ENCODE assay signal across 8 mouse cellular contexts in the genomic region with DNA sequence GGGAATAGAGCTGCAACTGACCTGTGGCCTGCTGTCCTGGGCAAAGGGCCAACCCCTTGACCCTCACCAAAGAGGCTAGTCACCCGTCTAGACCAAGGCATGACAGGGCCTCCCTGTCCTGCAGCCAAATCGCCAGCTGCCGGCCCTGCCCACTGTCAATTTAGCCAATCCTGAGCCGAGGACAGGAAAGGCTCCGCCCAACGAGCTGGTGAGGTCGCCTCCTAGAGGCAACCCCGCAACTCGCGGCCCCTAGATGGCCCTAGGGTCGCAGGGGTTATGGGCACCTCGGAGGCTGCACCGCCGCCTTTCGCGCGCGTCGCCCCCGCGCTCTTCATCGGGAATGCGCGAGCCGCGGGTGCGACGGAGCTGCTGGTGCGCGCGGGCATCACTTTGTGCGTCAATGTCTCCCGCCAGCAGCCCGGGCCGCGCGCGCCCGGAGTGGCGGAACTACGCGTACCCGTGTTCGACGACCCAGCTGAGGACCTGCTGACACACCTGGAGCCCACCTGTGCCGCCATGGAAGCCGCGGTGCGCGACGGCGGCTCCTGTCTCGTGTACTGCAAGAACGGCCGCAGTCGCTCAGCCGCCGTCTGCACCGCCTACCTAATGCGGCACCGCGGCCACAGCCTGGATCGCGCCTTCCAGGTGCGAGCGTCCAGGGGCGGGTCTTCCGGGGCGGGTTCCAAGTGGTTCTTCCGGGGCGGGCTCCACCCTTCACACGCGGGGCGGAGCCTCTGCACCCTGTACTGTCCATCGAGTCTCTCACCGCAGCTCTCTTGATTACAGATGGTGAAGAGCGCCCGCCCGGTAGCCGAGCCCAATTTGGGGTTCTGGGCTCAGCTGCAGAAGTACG. TPM values are rescaled to one million over a fixed set of nuclear protein-coding genes. Genes with fewer than 3 reads are reported as not detected.
DNase-seq lines count a peak whose midpoint lies in the region; ATAC-seq and TF ChIP-seq lines count a peak whose summit lies in the region.

TSS of gene Dusp28 (plus strand) at position 203 of the 853 bp plus-strand sequence.

- peak within 1 kb of the TSS; percentile 67 for H3K9ac ChIP-seq in hindbrain, embryonic 11.5 days (ENCODE audit: low read depth, low read length)

- ATAC-seq in Patski: peak; percentile 79
- ATAC-seq in hindbrain, embryonic 11.5 days (ENCODE audit: low FRiP score): peak; percentile 89

- TF ChIP-seq CTCF in Patski (IDR thresholded peaks at IDR 0.05): no peak

- H3K4me3 ChIP-seq in hindbrain, embryonic 11.5 days (ENCODE audit: low read depth, low read length): peak within 1 kb of the TSS; percentile 73

- in situ Hi-C loops in Patski (cut with MboI; ENCODE audit: low pct_unique_long_range_greater_than_20kb): no loop called here

- no peaks in the 10 kb centered on the region for H3K27me3 ChIP-seq in Patski
- H3K27me3 ChIP-seq in hindbrain, embryonic 11.5 days (ENCODE audit: control insufficient read depth, insufficient read depth, low read length): peaks cover 7% of the 10 kb centered on the region; the same call in 1 of the 2 replicates

- H3K4me2 ChIP-seq in hindbrain, embryonic 11.5 days (replicated peaks; ENCODE audit: low read depth, low read length): peak within 1 kb of the TSS; percentile 71

- CTCF ChIA-PET in Patski (lab: Charles Lee): interaction anchor here (0.6 to 1.6 kb wide), 4 partner anchors 22 to 66 kb away, joined by 3 read pairs; no protein-coding TSS in a partner anchor

- no peaks in the 10 kb centered on the region for H3K36me3 ChIP-seq in hindbrain, embryonic 11.5 days (ENCODE audit: control insufficient read depth, insufficient read depth, low read length)

- WGBS in hindbrain, embryonic 11.5 days: under 1% methylated on average over 80 of the region's 81 CpGs

- peak; percentile 74 for DNase-seq in Patski (ENCODE audit: low read depth, low spot score)
- DNase-seq in cerebellum, postnatal 10 days: peak; percentile 93 to 94
- DNase-seq in frontal cortex, postnatal 10 days (ENCODE audit: low spot score in 2 of 2): peak; percentile 74 to 78
- peak; percentile 87 for DNase-seq in hindbrain, embryonic 11.5 days (ENCODE audit: low spot score)
- DNase-seq in layer of hippocampus, postnatal 10 days (ENCODE audit: low spot score in 2 of 2): peak; percentile 76 to 81
- DNase-seq in lung, postnatal 10 days: peak; percentile 95
- DNase-seq in ovary, postnatal 36 days (ENCODE audit: low spot score): peak; percentile 82
- peak; percentile 87 for DNase-seq in thymus, postnatal 14 days

- no peaks in the 10 kb centered on the region for H3K9me3 ChIP-seq in hindbrain, embryonic 11.5 days (ENCODE audit: control insufficient read depth, low read length)

- POLR2A ChIA-PET in Patski (lab: Charles Lee): interaction anchor here (0.8 to 1.0 kb wide), 2 partner anchors 31 to 265 kb away, joined by 3 read pairs; partner anchors contain the start of gene Cops9

- H3K4me1 ChIP-seq in hindbrain, embryonic 11.5 days (replicated peaks; ENCODE audit: control insufficient read depth, insufficient read depth, low read length): peaks cover 10% of the 10 kb centered on the region

- peak within 1 kb of the TSS; percentile 80 for H3K27ac ChIP-seq in hindbrain, embryonic 11.5 days (ENCODE audit: low read depth, low read length)

RNA-seq across cellular contexts. Expression of gene Dusp28, which starts in this region (rescaled TPM):
- 8.9 TPM for polyA plus RNA-seq in Patski (2021)
- 7.8 and 8.5 TPM in 2 replicates for polyA plus RNA-seq in hindbrain, embryonic 11.5 days (2014; fragmentation: Nextera tagmentation; extraction: Ambion mirVana)
- total RNA-seq in layer of hippocampus, postnatal 10 days (2021): 1 to 10 TPM; 8.3 to 9.6 TPM

Comparison
In these comparisons a context has a peak if more than half of its experiments do, and no peak if none do; other contexts are left out.
1. Peak in every context shown above with its lines: DNase-seq, ATAC-seq, H3K4me3 ChIP-seq and H3K27ac ChIP-seq.